Comparison of ENCODE assay signal across 24 mouse cellular contexts in the genomic region with DNA sequence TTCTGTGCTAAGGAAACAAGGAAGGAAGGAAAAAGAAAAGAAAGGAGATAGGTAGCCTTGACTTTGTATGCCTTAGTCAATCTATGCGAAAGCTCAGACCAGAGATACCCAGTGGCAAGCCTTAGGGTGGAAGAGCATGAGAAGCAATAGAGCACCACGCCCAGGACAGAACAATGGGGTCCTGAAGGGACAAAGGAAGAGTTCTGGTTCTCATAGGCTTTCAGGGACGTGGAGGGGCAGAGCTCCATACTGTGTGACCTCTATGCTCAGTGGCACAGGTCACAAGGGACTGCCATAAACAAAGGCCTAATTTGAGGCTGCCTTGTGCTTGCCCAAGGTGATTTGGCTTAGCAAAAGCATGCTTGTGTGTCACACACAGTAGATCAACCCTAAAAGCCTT.
DNase-seq lines count a peak whose midpoint lies in the region; TF ChIP-seq lines count a peak whose summit lies in the region.
"Had no signal": no experiment of that assay in that cellular context is flagged by ENCODE, and none has a peak within 500 bp of the region (broad histone marks: within the 10 kb centered on the region; RNA-seq: fewer than 3 reads in every experiment).

No protein-coding gene starts in this region.

- H3K27ac ChIP-seq in layer of hippocampus, adult 2 months: peak overlapping the region; percentile 79
- H3K27ac ChIP-seq in ES-Bruce4 (ENCODE audit: insufficient read depth, low read length): no peak overlapping the region
- H3K27ac ChIP-seq in ES-E14 (ENCODE audit: insufficient read depth, low read depth, low read length, poor library complexity, severe bottlenecking): no peak overlapping the region
- H3K27ac ChIP-seq in cortical plate, adult 2 months (ENCODE audit: insufficient read depth, low read length): peak overlapping the region; percentile 84; the same call in 1 of the 2 replicates
- H3K27ac ChIP-seq in cerebellum, adult 2 months (ENCODE audit: insufficient read depth, low read length): no peak overlapping the region
- H3K27ac ChIP-seq: embryonic facial prominence, embryonic 12.5 days; embryonic facial prominence, embryonic 15.5 days; gastrocnemius, adult 2 months; heart, adult 2 months; hindbrain, embryonic 12.5 days; hindbrain, embryonic 15.5 days had no signal

- no peak overlapping the region for H3K4me3 ChIP-seq in layer of hippocampus, adult 2 months
- H3K4me3 ChIP-seq in ES-Bruce4 (ENCODE audit: low read depth, low read length) (no peak overlapping the region), ES-E14 (ENCODE audit: insufficient read depth in 1 of 2, low read depth in 1 of 2, low read length in 2 of 2, poor library complexity in 1 of 2, severe bottlenecking in 1 of 2) (no peak overlapping the region)
- no peak overlapping the region for H3K4me3 ChIP-seq in cortical plate, adult 2 months (ENCODE audit: insufficient read depth, low read length)
- no peak overlapping the region for H3K4me3 ChIP-seq in cerebellum, adult 2 months (replicated peaks; ENCODE audit: insufficient read depth, low read depth, low read length)
- H3K4me3 ChIP-seq: embryonic facial prominence, embryonic 12.5 days; embryonic facial prominence, embryonic 15.5 days; gastrocnemius, adult 2 months; heart, adult 2 months; hindbrain, embryonic 12.5 days; hindbrain, embryonic 15.5 days had no signal

- H3K9ac ChIP-seq in ES-Bruce4 (ENCODE audit: low read depth, poor library complexity, severe bottlenecking): no peak overlapping the region
- H3K9ac ChIP-seq in ES-E14 (ENCODE audit: insufficient read depth, low read depth, low read length, poor library complexity, severe bottlenecking): no peak overlapping the region
- H3K9ac ChIP-seq: embryonic facial prominence, embryonic 12.5 days; embryonic facial prominence, embryonic 15.5 days; forebrain, postnatal 0 days; hindbrain, embryonic 12.5 days; hindbrain, embryonic 15.5 days had no signal

- H3K36me3 ChIP-seq in ES-Bruce4 (ENCODE audit: control insufficient read depth, insufficient read depth, low read length, poor library complexity, severe bottlenecking): no peaks in the 10 kb centered on the region
- H3K36me3 ChIP-seq in ES-E14 (ENCODE audit: control insufficient read depth, insufficient read depth, low read length, poor library complexity, severe bottlenecking): no peaks in the 10 kb centered on the region
- H3K36me3 ChIP-seq: embryonic facial prominence, embryonic 12.5 days; embryonic facial prominence, embryonic 15.5 days; G1E; hindbrain, embryonic 12.5 days; hindbrain, embryonic 15.5 days had no signal

- 62% methylated on average over 3 of the region's 3 CpGs for WGBS in cerebellum, adult 2 months

- TF ChIP-seq CTCF in layer of hippocampus, adult 2 months (conservative IDR thresholded peaks at IDR 0.05): no peak
- no peak for TF ChIP-seq CTCF in ES-Bruce4 (IDR thresholded peaks at IDR 0.05; ENCODE audit: low read depth, low read length)
- TF ChIP-seq CTCF in cortical plate, adult 2 months (IDR thresholded peaks at IDR 0.05; ENCODE audit: extremely low read depth, insufficient read depth, low read length): no peak
- no peak for TF ChIP-seq CTCF in cerebellum, adult 2 months (IDR thresholded peaks at IDR 0.05; ENCODE audit: borderline replicate concordance, insufficient read depth, low read depth, low read length)

- DNase-seq in layer of hippocampus, adult 2 months (ENCODE audit: low spot score in 2 of 2): no peak
- no peak for DNase-seq in layer of hippocampus, adult 8-10 months (ENCODE audit: low spot score in 2 of 2)
- DNase-seq in ES-E14 (ENCODE audit: low read depth, low spot score): peak; percentile 77
- DNase-seq in cerebellum, adult 2 months: no peak
- DNase-seq in gastrocnemius, postnatal 4 days (ENCODE audit: low spot score in 2 of 2): no peak
- DNase-seq: adrenal gland, adult 8-10 months; adrenal gland, postnatal 25 days; B cell, adult 2 months; cerebellum, adult 11-12 months; cerebellum, adult 9-10 months; cerebellum, postnatal 14 days; forebrain, postnatal 0 days; gastrocnemius, adult 2 months; gastrocnemius, postnatal 14 days; heart, adult 2 months had no signal

- in situ Hi-C loops in ES-E14 (cut with MboI; ENCODE audit: low sequenced_read_pairs in 2 of 2, unreplicated experiment in 2 of 2): no loop called here

- H3K4me1 ChIP-seq in ES-Bruce4 (ENCODE audit: control insufficient read depth, insufficient read depth, low read length) (no peaks in the 10 kb centered on the region), ES-E14 (ENCODE audit: control insufficient read depth in 2 of 2, insufficient read depth in 2 of 2, low read length in 2 of 2, poor library complexity in 1 of 2) (peaks cover 0 to 10% of the 10 kb centered on the region in 2 experiments; a peak in 2 of 4 replicates)
- H3K4me1 ChIP-seq in cortical plate, adult 2 months (ENCODE audit: control insufficient read depth, insufficient read depth, low read length): peaks cover 4% of the 10 kb centered on the region
- H3K4me1 ChIP-seq in cerebellum, adult 2 months (ENCODE audit: control insufficient read depth, insufficient read depth, low read length): no peaks in the 10 kb centered on the region
- H3K4me1 ChIP-seq: embryonic facial prominence, embryonic 12.5 days; hindbrain, embryonic 12.5 days; hindbrain, embryonic 15.5 days had no signal

- 0 out of 2 replicates have a peak, but pooled peaks cover 5% of the 10 kb centered on the region for H3K9me3 ChIP-seq in ES-Bruce4 (replicated peaks; ENCODE audit: control insufficient read depth, insufficient read depth, low read length, poor library complexity, severe bottlenecking)
- H3K9me3 ChIP-seq in ES-E14 (ENCODE audit: control insufficient read depth, insufficient read depth, low read depth, low read length): no peaks in the 10 kb centered on the region
- H3K9me3 ChIP-seq: embryonic facial prominence, embryonic 12.5 days; embryonic facial prominence, embryonic 15.5 days; G1E; hindbrain, embryonic 15.5 days had no signal

- peak; percentile 67 for TF ChIP-seq EP300 in ES-Bruce4 (IDR thresholded peaks at IDR 0.05; ENCODE audit: insufficient read depth, low read depth, low read length)

- no peak for TF ChIP-seq POLR2A in ES-Bruce4 (IDR thresholded peaks at IDR 0.05; ENCODE audit: insufficient read depth, low read length)
- no peak for TF ChIP-seq POLR2A in cortical plate, adult 2 months (IDR thresholded peaks at IDR 0.05; ENCODE audit: extremely low read depth, insufficient read depth, low read length)
- TF ChIP-seq POLR2A in cerebellum, adult 2 months (IDR thresholded peaks at IDR 0.05; ENCODE audit: borderline replicate concordance, insufficient read depth, low read length): no peak

- no peaks in the 10 kb centered on the region for H3K27me3 ChIP-seq in ES-Bruce4 (ENCODE audit: control insufficient read depth, insufficient read depth, low read length, poor library complexity, severe bottlenecking)
- H3K27me3 ChIP-seq in cerebellum, adult 2 months (ENCODE audit: control insufficient read depth, insufficient read depth, low read length): no peaks in the 10 kb centered on the region
- H3K27me3 ChIP-seq: CH12.LX; embryonic facial prominence, embryonic 12.5 days; embryonic facial prominence, embryonic 15.5 days; hindbrain, embryonic 12.5 days; hindbrain, embryonic 15.5 days; Patski had no signal

TF ChIP-seq in ES-E14, 5 proteins besides CTCF, POLR2A, EP300 and RAD21:
- TF ChIP-seq CHD2 (IDR thresholded peaks at IDR 0.05; ENCODE audit: low read depth, low read length): no peak; the same call in 1 of the 2 replicates
- no peak for TF ChIP-seq ZNF384 (IDR thresholded peaks at IDR 0.05; ENCODE audit: low read depth, low read length)
- no peak for TF ChIP-seq MAFK (IDR thresholded peaks at IDR 0.05; ENCODE audit: insufficient read depth, low read depth, low read length)
- TF ChIP-seq HCFC1 (IDR thresholded peaks at IDR 0.05; ENCODE audit: borderline replicate concordance, insufficient read depth, low read length): no peak
- no peak for TF ChIP-seq ZC3H11A (IDR thresholded peaks at IDR 0.05; ENCODE audit: borderline replicate concordance, low read depth, low read length)

Comparison
In these comparisons a context has a peak if more than half of its experiments do, and no peak if none do; other contexts are left out.
1. H3K27ac ChIP-seq: peak in layer of hippocampus, adult 2 months (single experiment) and cortical plate, adult 2 months (single experiment); none in ES-Bruce4 (single experiment), ES-E14 (single experiment) and cerebellum, adult 2 months (single experiment).